Mouse (Mus musculus) MEL (cell line): ENCODE measurements at regions not wholly inside any gene's neighbourhood (a gene's known extent, or its start where the extent isn't known, plus 50 kb on each side); places are given as distances from the start of the nearest gene placed in this dataset.

Experiments
- DNase-seq: peaks from one replicate; pipeline ENCODE4 v3.0.0; 2011; ENCODE audit warnings: low read depth, low spot score
- H3K27ac ChIP-seq: 2 replicates; pipeline ENCODE4 v1.5.1; 2012; ENCODE audit warnings: low read depth, mild to moderate bottlenecking, control low read depth, low read length, moderate library complexity; ENCODE audit not compliant: control insufficient read depth
- H3K27me3 ChIP-seq, 2 experiments: fragments of 150-350 bp in 1 of 2; sonication (generic) in 1 of 2; 2 replicates each; pipeline ENCODE4 v1.6.1; 2012; ENCODE audit warnings: low read length in 2 of 2, mild to moderate bottlenecking in 2 of 2, improper control_type of control experiment in 1 of 2, moderate library complexity in 1 of 2; ENCODE audit not compliant: insufficient read depth in 2 of 2, control insufficient read depth in 1 of 2
- H3K36me3 ChIP-seq, 2 experiments: 2 replicates each; pipeline ENCODE4 v1.6.1; 2012 to 2014; ENCODE audit warnings: low read length in 2 of 2, improper control_type of control experiment in 1 of 2, inconsistent platforms in 1 of 2, mild to moderate bottlenecking in 1 of 2; ENCODE audit not compliant: insufficient read depth in 2 of 2, control insufficient read depth in 1 of 2
- H3K4me1 ChIP-seq, 2 experiments: fragments of 150-350 bp in 1 of 2; sonication (generic) in 1 of 2; 2 replicates each; pipeline ENCODE4 v1.6.1; 2012; ENCODE audit warnings: low read length in 2 of 2, improper control_type of control experiment in 1 of 2, mild to moderate bottlenecking in 1 of 2; ENCODE audit not compliant: insufficient read depth in 2 of 2, control insufficient read depth in 1 of 2
- H3K4me3 ChIP-seq, 2 experiments: fragments of 150-350 bp in 1 of 2; sonication (generic) in 1 of 2; 2 replicates each; pipeline ENCODE4 v1.5.1; 2012; ENCODE audit warnings: low read depth in 2 of 2, low read length in 2 of 2, mild to moderate bottlenecking in 2 of 2, moderate library complexity in 2 of 2, control low read depth in 1 of 2, improper control_type of control experiment in 1 of 2; ENCODE audit not compliant: control insufficient read depth in 1 of 2, insufficient read depth in 1 of 2
- H3K79me2 ChIP-seq: 2 replicates; pipeline ENCODE4 v1.6.1; 2012; ENCODE audit warnings: mild to moderate bottlenecking, low read length, moderate library complexity; ENCODE audit not compliant: control insufficient read depth, poor library complexity, insufficient read depth
- H3K9ac ChIP-seq: 2 replicates; pipeline ENCODE4 v1.6.1; 2012; ENCODE audit warnings: low read depth, mild to moderate bottlenecking, control low read depth, low read length, moderate library complexity; ENCODE audit not compliant: control insufficient read depth, poor library complexity, severe bottlenecking
- H3K9me3 ChIP-seq: fragments of 150-350 bp; sonication (generic); replicated peaks from 2 replicates; pipeline ENCODE4 v1.6.1; 2012; ENCODE audit warnings: mild to moderate bottlenecking, low read length, improper control_type of control experiment, moderate library complexity; ENCODE audit not compliant: insufficient read depth
- CTCF ChIP-seq, 3 experiments: IDR thresholded peaks in 2 of 3; conservative IDR thresholded peaks in 1 of 3; 2 replicates each; pipeline ENCODE4 v1.5.1; 2011 to 2012; ENCODE audit warnings: low read length in 3 of 3, low read depth in 2 of 3, mild to moderate bottlenecking in 2 of 3, improper control_type of control experiment in 1 of 3, inconsistent platforms in 1 of 3, mixed read lengths in 1 of 3, moderate library complexity in 1 of 3; ENCODE audit not compliant: control insufficient read depth in 1 of 3, insufficient read depth in 1 of 3, poor library complexity in 1 of 3, severe bottlenecking in 1 of 3
- GABPA ChIP-seq: IDR thresholded peaks from 2 replicates; pipeline ENCODE4 v1.6.1; 2012; ENCODE audit warnings: low read depth, mild to moderate bottlenecking, inconsistent platforms, low read length, improper control_type of control experiment, moderate library complexity
- JUND ChIP-seq: IDR thresholded peaks from 2 replicates; pipeline ENCODE4 v1.6.1; 2011; ENCODE audit warnings: low read depth, mild to moderate bottlenecking, improper control_type of control experiment, low read length
- MAX ChIP-seq: IDR thresholded peaks from 2 replicates; pipeline ENCODE4 v1.6.1; 2011; ENCODE audit warnings: low read length, improper control_type of control experiment
- MAZ ChIP-seq: IDR thresholded peaks from 2 replicates; pipeline ENCODE4 v1.6.1; 2012; ENCODE audit warnings: low read depth, mild to moderate bottlenecking, inconsistent platforms, low read length, improper control_type of control experiment
- MYC ChIP-seq: IDR thresholded peaks from 2 replicates; pipeline ENCODE4 v1.6.1; 2011; ENCODE audit warnings: low read depth, mild to moderate bottlenecking, low read length, improper control_type of control experiment, moderate library complexity
- RAD21 ChIP-seq: IDR thresholded peaks from 2 replicates; pipeline ENCODE4 v1.6.1; 2011; ENCODE audit warnings: mild to moderate bottlenecking, low read depth, low read length, improper control_type of control experiment
- SIN3A ChIP-seq: IDR thresholded peaks from 2 replicates; pipeline ENCODE4 v1.6.1; 2012; ENCODE audit warnings: low read length, improper control_type of control experiment, inconsistent platforms
- SMC3 ChIP-seq: IDR thresholded peaks from 2 replicates; pipeline ENCODE4 v1.6.1; 2011; ENCODE audit warnings: low read depth, low read length, improper control_type of control experiment
- USF2 ChIP-seq, 2 experiments: IDR thresholded peaks; 2 replicates each; pipeline ENCODE4 v1.6.1; 2011 to 2012; ENCODE audit warnings: improper control_type of control experiment in 2 of 2, low read length in 2 of 2, borderline replicate concordance in 1 of 2, inconsistent platforms in 1 of 2, low read depth in 1 of 2, mild to moderate bottlenecking in 1 of 2; ENCODE audit not compliant: insufficient read depth in 1 of 2
- ZC3H11A ChIP-seq: IDR thresholded peaks from 2 replicates; pipeline ENCODE4 v1.6.1; 2012; ENCODE audit warnings: low read depth, mild to moderate bottlenecking, inconsistent platforms, low read length, improper control_type of control experiment
- ZKSCAN1 ChIP-seq: IDR thresholded peaks from 2 replicates; pipeline ENCODE4 v1.6.1; 2012; ENCODE audit warnings: low read depth, mild to moderate bottlenecking, inconsistent platforms, low read length, improper control_type of control experiment, moderate library complexity
- ZMIZ1 ChIP-seq: IDR thresholded peaks from 2 replicates; pipeline ENCODE4 v1.6.1; 2012; ENCODE audit warnings: low read depth, mild to moderate bottlenecking, inconsistent platforms, low read length, improper control_type of control experiment, moderate library complexity
- ZNF384 ChIP-seq: IDR thresholded peaks from 2 replicates; pipeline ENCODE4 v1.6.1; 2012; ENCODE audit warnings: low read depth, mild to moderate bottlenecking, inconsistent platforms, low read length, improper control_type of control experiment

- peak; percentile 74 for TF ChIP-seq SMC3
- TF ChIP-seq CTCF (IDR thresholded peaks at IDR 0.05 in 2 of 3, conservative IDR thresholded peaks at IDR 0.05 in 1 of 3; ENCODE audit: control insufficient read depth in 1 of 3, insufficient read depth in 1 of 3, low read depth in 2 of 3, low read length in 3 of 3, poor library complexity in 1 of 3, severe bottlenecking in 1 of 3): peak in 2 of 3 experiments; percentile 13 to 61; a peak in 2 of 6 replicates
- TF ChIP-seq JUND: no peak
- TF ChIP-seq ZC3H11A: peak; percentile 74
- no peak for TF ChIP-seq MYC
- TF ChIP-seq RAD21: peak; percentile 88
- no peak overlapping the region for H3K9ac ChIP-seq
- peak; percentile 32 for DNase-seq
- no peaks in the 10 kb centered on the region for H3K9me3 ChIP-seq
- H3K27ac ChIP-seq: no peak overlapping the region
- no peaks in the 10 kb centered on the region for H3K36me3 ChIP-seq
- H3K79me2 ChIP-seq: no peaks in the 10 kb centered on the region
- H3K4me3 ChIP-seq: no peak overlapping the region
- no peaks in the 10 kb centered on the region for H3K27me3 ChIP-seq
- no peaks in the 10 kb centered on the region for H3K4me1 ChIP-seq
These were observed 247.7 kb downstream of the Mbnl1 start for GRCm38 (mm10) chr3:60720322-60720721.

GRCm38 (mm10) chr3:60731331-60731730, 258.7 kb downstream of the Mbnl1 start:
- Histone ChIP-seq H3K4me3 (no peak overlapping the region), H3K36me3 (no peaks in the 10 kb centered on the region; a peak in 1 of 4 replicates), H3K4me1 (no peaks in the 10 kb centered on the region), H3K79me2 (no peaks in the 10 kb centered on the region), H3K9ac (no peak overlapping the region), H3K27me3 (no peaks in the 10 kb centered on the region), H3K27ac (no peak overlapping the region), H3K9me3 (no peaks in the 10 kb centered on the region)
- DNase-seq: peak; percentile 40
- TF ChIP-seq SMC3 (peak; percentile 56), SIN3A (no peak), ZNF384 (no peak), MAX (no peak), USF2 (IDR thresholded peaks at IDR 0.05; ENCODE audit: borderline replicate concordance in 1 of 2, insufficient read depth in 1 of 2, low read depth in 1 of 2, low read length in 2 of 2) (no peak), GABPA (no peak), RAD21 (peak; percentile 57), ZC3H11A (peak; percentile 40), ZMIZ1 (no peak), CTCF (IDR thresholded peaks at IDR 0.05 in 2 of 3, conservative IDR thresholded peaks at IDR 0.05 in 1 of 3; ENCODE audit: control insufficient read depth in 1 of 3, insufficient read depth in 1 of 3, low read depth in 2 of 3, low read length in 3 of 3, poor library complexity in 1 of 3, severe bottlenecking in 1 of 3) (peak in 1 of 3 experiments; percentile 44; a peak in 2 of 6 replicates)

- Histone ChIP-seq H3K36me3 (no peaks in the 10 kb centered on the region), H3K27me3 (no peaks in the 10 kb centered on the region), H3K4me1 (no peaks in the 10 kb centered on the region), H3K27ac (no peak overlapping the region), H3K9me3 (no peaks in the 10 kb centered on the region), H3K9ac (no peak overlapping the region), H3K79me2 (no peaks in the 10 kb centered on the region), H3K4me3 (no peak overlapping the region)
- DNase-seq: no peak
- TF ChIP-seq ZNF384: no peak
- no peak for TF ChIP-seq ZKSCAN1
- no peak for TF ChIP-seq MAX
- TF ChIP-seq MAZ: no peak
- no peak for TF ChIP-seq GABPA
These were observed 261.9 kb upstream of the P2ry1 start for GRCm38 (mm10) chr3:60740543-60741294.
